Mouse (Mus musculus) stomach, embryonic 15.5 days (tissue): ENCODE data around the gene Zscan4e. TPM values are rescaled to one million over a fixed set of nuclear protein-coding genes. Genes with fewer than 3 reads are reported as not detected.
"Not testable (repeated sequence)": the region's sequence is repeated elsewhere in the genome, so short reads cannot be mapped to it uniquely, and the experiment has no call there.

Experiments used
- ATAC-seq: fragments of 200-750 bp; cut with Nextera tagmentation; 2 replicates; pipeline ENCODE4 v1.8.0; 2017; ENCODE audit warnings: low read depth, moderate number of reproducible peaks, moderate TSS enrichment; ENCODE audit not compliant: insufficient read depth, low FRiP score
- H3K27ac ChIP-seq: fragments of 300-500 bp; sonication (generic); 2 replicates; pipeline ENCODE4 v1.5.1; 2015; ENCODE audit warnings: mild to moderate bottlenecking, inconsistent platforms
- H3K27me3 ChIP-seq: fragments of 300-500 bp; sonication (generic); replicated peaks from 2 replicates; pipeline ENCODE4 v1.6.1; 2015; ENCODE audit warnings: inconsistent platforms
- H3K36me3 ChIP-seq: fragments of 300-500 bp; sonication (generic); 2 replicates; pipeline ENCODE4 v1.6.1; 2015; ENCODE audit warnings: inconsistent platforms
- H3K4me1 ChIP-seq: fragments of 300-500 bp; sonication (generic); 2 replicates; pipeline ENCODE4 v1.6.1; 2015; ENCODE audit warnings: inconsistent platforms
- H3K4me2 ChIP-seq: fragments of 300-500 bp; sonication (generic); 2 replicates; pipeline ENCODE4 v1.6.1; 2015; ENCODE audit warnings: mild to moderate bottlenecking, inconsistent platforms
- H3K4me3 ChIP-seq: fragments of 300-500 bp; sonication (generic); replicated peaks from 2 replicates; pipeline ENCODE4 v1.5.1; 2015; ENCODE audit warnings: inconsistent platforms
- H3K9ac ChIP-seq: fragments of 300-500 bp; sonication (generic); 2 replicates; pipeline ENCODE4 v1.6.1; 2015; ENCODE audit warnings: inconsistent platforms
- H3K9me3 ChIP-seq: fragments of 300-500 bp; sonication (generic); 2 replicates; pipeline ENCODE4 v1.6.1; 2016; ENCODE audit warnings: inconsistent platforms
- microRNA-seq: library from miRNA; unstranded; fragments of <30 nt; microRNA quantifications from one replicate; pipeline ENCODE4, GENCODE M21; 2016
- polyA plus RNA-seq: library from polyadenylated mRNA; unstranded; fragments of >200 nt; fragmentation: Nextera tagmentation; extraction: Ambion mirVana; gene quantifications from 2 replicates; pipeline ENCODE4 v1.2.1, GENCODE M21; 2015

Gene Zscan4e
- not detected in 2 replicates for polyA plus RNA-seq

- not testable (repeated sequence) for H3K4me1 ChIP-seq, H3K9ac ChIP-seq, H3K4me2 ChIP-seq, H3K27ac ChIP-seq, H3K36me3 ChIP-seq, ATAC-seq, H3K9me3 ChIP-seq, H3K27me3 ChIP-seq, H3K4me3 ChIP-seq
These were observed at the start of gene Zscan4e for GRCm38 (mm10) chr7:11310582-11310981. Gene Zscan4e (minus strand): TSS chr7:11310682.

Small RNA genes lying within 50 kb of the gene (microRNA-seq; reads per million reads assigned to microRNA genes)
- gene Gm23087 (not detected), gene Gm26248 (not detected)

Other genes starting within 250 kb of the Zscan4e start
- not detected in 2 replicates for gene Zscan4-ps1, start 241.0 kb downstream of the Zscan4e start, polyA plus RNA-seq
- not detected in 2 replicates for gene Zscan4d, start 144.5 kb downstream of the Zscan4e start, polyA plus RNA-seq
- gene Zscan4f, start 87.2 kb upstream of the Zscan4e start, polyA plus RNA-seq = not detected in 2 replicates
- gene Zscan4-ps2, start 203.6 kb upstream of the Zscan4e start, polyA plus RNA-seq = not detected in 2 replicates